Mouse (Mus musculus): ENCODE results near the gene Fv1. TPM values are rescaled to one million over a fixed set of nuclear protein-coding genes. Genes with fewer than 3 reads are reported as not detected.

Fv1 gene
- polyA plus RNA-seq, 1 experiment from 2014 or later = 10.4 TPM

DNA sequence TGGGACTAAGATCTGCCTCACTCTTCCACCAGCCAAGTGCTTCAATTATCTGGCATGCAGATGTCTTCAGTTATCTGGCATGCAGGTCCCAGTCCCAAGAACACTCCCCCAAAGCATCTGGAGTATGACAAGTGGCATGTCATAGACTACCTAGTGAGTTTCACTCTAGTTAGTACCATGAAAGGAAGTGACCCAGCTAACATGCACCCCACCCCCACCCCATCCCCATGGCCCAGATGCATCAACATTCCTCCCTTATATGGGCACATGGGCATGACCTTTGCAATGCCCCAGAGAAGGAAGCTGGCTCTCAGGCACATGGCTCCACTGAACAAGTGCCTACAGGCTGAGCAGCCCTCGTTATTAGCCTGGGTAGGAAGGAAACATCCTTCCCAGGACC is 27.6 kb downstream of the Fv1 start:
- Histone ChIP-seq H3K27me3 (ENCODE audit: control insufficient read depth, insufficient read depth, low read length) (no peaks in the 10 kb centered on the region), H3K36me3 (ENCODE audit: control insufficient read depth, insufficient read depth) (peaks cover 65% of the 10 kb centered on the region), H3K27ac (ENCODE audit: low read length) (peak overlapping the region; percentile 98), H3K4me2 (ENCODE audit: low read depth, low read length) (peak overlapping the region; percentile 6; the same call in 1 of the 2 replicates), H3K9ac (ENCODE audit: low read length) (peak overlapping the region; percentile 66), H3K9me3 (replicated peaks; ENCODE audit: control insufficient read depth, low read length) (no peaks in the 10 kb centered on the region), H3K4me1 (ENCODE audit: control insufficient read depth, insufficient read depth, low read length) (peaks cover 51% of the 10 kb centered on the region), H3K4me3 (ENCODE audit: low read length) (no peak overlapping the region)
- WGBS = 21% methylated on average over 1 of the region's 1 CpGs
- peak; percentile 67 for ATAC-seq (replicated peaks; ENCODE audit: extremely low read depth, insufficient read depth, low FRiP score)

DNA sequence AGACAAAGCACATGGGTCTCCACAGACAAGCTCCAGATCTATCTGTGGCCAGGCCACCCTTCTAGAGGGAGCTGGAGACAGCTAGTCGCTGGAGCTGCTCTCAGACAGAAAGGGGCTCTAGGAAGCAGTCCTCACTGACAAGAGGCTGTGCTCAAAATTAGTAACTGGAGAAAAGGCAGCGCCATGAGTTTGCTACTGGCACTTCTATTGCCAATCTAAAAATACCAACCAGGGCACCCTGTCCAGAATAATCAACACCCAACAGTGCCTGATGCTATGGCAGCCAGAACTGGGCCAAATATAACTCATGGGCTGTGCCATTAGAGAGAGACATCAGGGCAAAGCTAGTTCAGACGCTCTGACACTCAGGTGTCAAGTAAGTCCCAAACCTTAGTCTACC is 28.6 kb downstream of the Fv1 start:
- Histone ChIP-seq H3K4me2 (ENCODE audit: low read depth, low read length) (peak overlapping the region; percentile 36), H3K9ac (ENCODE audit: low read length) (peak overlapping the region; percentile 60), H3K9me3 (replicated peaks; ENCODE audit: control insufficient read depth, low read length) (no peaks in the 10 kb centered on the region), H3K4me3 (ENCODE audit: low read length) (no peak overlapping the region), H3K36me3 (ENCODE audit: control insufficient read depth, insufficient read depth) (peaks cover 61% of the 10 kb centered on the region), H3K4me1 (ENCODE audit: control insufficient read depth, insufficient read depth, low read length) (peaks cover 53% of the 10 kb centered on the region), H3K27ac (ENCODE audit: low read length) (peak overlapping the region; percentile 98), H3K27me3 (ENCODE audit: control insufficient read depth, insufficient read depth, low read length) (no peaks in the 10 kb centered on the region)
- ATAC-seq (replicated peaks; ENCODE audit: extremely low read depth, insufficient read depth, low FRiP score) = peak; percentile 81
- 43% methylated on average over 3 of the region's 3 CpGs for WGBS

DNA sequence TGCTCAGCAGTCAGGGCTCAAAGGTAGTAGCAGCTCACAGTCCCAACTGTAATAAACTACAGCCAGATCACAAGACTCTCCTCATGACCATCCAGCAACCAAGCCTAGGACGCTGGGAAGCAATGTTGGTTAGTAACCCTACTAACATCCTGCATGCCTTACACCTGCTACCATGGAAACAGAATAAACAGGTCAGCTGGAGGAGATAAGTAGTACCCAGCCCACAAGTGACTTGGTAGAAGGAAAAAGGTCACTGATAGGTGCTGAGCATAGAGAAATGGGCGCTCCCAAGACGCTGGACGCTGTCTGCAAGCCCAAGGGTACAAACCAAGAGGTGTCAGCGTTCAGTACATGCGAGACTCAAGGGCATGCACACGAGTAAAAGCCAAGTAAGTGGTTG is 31.7 kb downstream of the Fv1 start:
- peak overlapping the region; percentile 63; the same call in 1 of the 2 replicates for H3K9ac ChIP-seq (ENCODE audit: low read length)
- H3K27ac ChIP-seq (ENCODE audit: low read length) = peak overlapping the region; percentile 98
- no peak for ATAC-seq (replicated peaks; ENCODE audit: extremely low read depth, insufficient read depth, low FRiP score)
- no peaks in the 10 kb centered on the region for H3K9me3 ChIP-seq (replicated peaks; ENCODE audit: control insufficient read depth, low read length)
- H3K4me1 ChIP-seq (ENCODE audit: control insufficient read depth, insufficient read depth, low read length) = peaks cover 67% of the 10 kb centered on the region
- no peaks in the 10 kb centered on the region for H3K27me3 ChIP-seq (ENCODE audit: control insufficient read depth, insufficient read depth, low read length)
- H3K4me3 ChIP-seq (ENCODE audit: low read length) = no peak overlapping the region
- peak overlapping the region; percentile 45 for H3K4me2 ChIP-seq (ENCODE audit: low read depth, low read length)
- peaks cover 48% of the 10 kb centered on the region for H3K36me3 ChIP-seq (ENCODE audit: control insufficient read depth, insufficient read depth)
- WGBS = 51% methylated on average over 7 of the region's 7 CpGs

DNA sequence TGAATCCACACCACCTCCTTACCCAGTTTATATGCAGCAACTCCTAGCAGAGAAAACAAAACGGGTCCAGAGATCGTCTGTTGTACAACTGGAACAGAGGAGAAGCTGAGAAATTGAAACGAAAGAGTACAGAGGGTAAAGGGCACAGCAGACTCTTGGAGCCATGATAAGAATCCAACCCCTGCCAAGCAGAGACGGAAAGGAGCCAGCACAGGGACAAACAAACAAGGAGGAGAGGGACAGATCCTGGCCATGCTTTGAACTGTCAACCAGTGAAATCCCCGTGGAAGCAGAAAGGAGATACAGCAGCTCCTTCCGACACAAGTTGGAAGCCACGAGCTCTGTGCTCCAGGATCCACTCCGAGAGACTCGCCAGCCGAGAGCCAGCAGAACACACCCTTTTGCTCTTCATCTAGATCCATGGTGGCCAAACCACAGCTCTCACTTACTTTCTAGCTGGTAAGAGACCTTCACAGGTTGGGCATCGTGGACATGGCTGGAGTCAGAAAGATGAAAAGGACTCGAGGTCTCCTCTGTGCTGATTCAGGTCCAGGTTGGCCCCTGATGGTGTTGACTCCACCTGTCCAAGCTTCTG is 34.2 kb downstream of the Fv1 start:
- Histone ChIP-seq H3K4me2 (ENCODE audit: low read depth, low read length) (peak overlapping the region; percentile 67), H3K4me1 (ENCODE audit: control insufficient read depth, insufficient read depth, low read length) (peaks cover 48% of the 10 kb centered on the region), H3K4me3 (ENCODE audit: low read length) (peak overlapping the region; percentile 93; the same call in 1 of the 2 replicates), H3K27me3 (ENCODE audit: control insufficient read depth, insufficient read depth, low read length) (no peaks in the 10 kb centered on the region), H3K9me3 (replicated peaks; ENCODE audit: control insufficient read depth, low read length) (no peaks in the 10 kb centered on the region), H3K36me3 (ENCODE audit: control insufficient read depth, insufficient read depth) (peaks cover 32% of the 10 kb centered on the region), H3K27ac (ENCODE audit: low read length) (peak overlapping the region; percentile 40), H3K9ac (ENCODE audit: low read length) (peak overlapping the region; percentile 99; the same call in 1 of the 2 replicates)
- WGBS = 78% methylated on average over 12 of the region's 12 CpGs
- ATAC-seq (replicated peaks; ENCODE audit: extremely low read depth, insufficient read depth, low FRiP score) = no peak

DNA sequence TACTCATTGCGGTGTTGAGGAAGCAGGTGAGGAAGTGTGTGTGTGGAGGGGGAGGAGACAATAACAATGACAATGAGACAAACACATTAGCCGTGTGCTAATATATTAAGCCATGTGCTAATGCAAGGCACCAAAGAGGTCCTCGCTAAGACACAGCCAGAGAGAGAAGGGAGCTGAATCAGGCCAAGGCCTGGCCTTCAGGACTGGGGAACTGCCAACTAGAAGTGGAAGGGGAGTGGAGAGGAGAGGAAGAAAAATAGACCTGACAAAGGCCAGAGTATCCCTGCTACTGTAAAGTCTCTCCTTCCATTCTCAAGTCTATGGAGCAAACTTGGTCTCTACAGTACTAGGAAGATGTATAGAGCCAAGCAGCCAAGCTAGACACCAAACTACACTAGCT is 34.8 kb downstream of the Fv1 start:
- H3K9me3 ChIP-seq (replicated peaks; ENCODE audit: control insufficient read depth, low read length) = no peaks in the 10 kb centered on the region
- peaks cover 43% of the 10 kb centered on the region for H3K4me1 ChIP-seq (ENCODE audit: control insufficient read depth, insufficient read depth, low read length)
- 64% methylated on average over 3 of the region's 3 CpGs for WGBS
- H3K9ac ChIP-seq (ENCODE audit: low read length) = peak overlapping the region; percentile 99
- H3K4me3 ChIP-seq (ENCODE audit: low read length) = peak overlapping the region; percentile 93
- no peak for ATAC-seq (replicated peaks; ENCODE audit: extremely low read depth, insufficient read depth, low FRiP score)
- H3K27me3 ChIP-seq (ENCODE audit: control insufficient read depth, insufficient read depth, low read length) = no peaks in the 10 kb centered on the region
- peak overlapping the region; percentile 67 for H3K4me2 ChIP-seq (ENCODE audit: low read depth, low read length)
- peak overlapping the region; percentile 91 for H3K27ac ChIP-seq (ENCODE audit: low read length)
- H3K36me3 ChIP-seq (ENCODE audit: control insufficient read depth, insufficient read depth) = peaks cover 27% of the 10 kb centered on the region

DNA sequence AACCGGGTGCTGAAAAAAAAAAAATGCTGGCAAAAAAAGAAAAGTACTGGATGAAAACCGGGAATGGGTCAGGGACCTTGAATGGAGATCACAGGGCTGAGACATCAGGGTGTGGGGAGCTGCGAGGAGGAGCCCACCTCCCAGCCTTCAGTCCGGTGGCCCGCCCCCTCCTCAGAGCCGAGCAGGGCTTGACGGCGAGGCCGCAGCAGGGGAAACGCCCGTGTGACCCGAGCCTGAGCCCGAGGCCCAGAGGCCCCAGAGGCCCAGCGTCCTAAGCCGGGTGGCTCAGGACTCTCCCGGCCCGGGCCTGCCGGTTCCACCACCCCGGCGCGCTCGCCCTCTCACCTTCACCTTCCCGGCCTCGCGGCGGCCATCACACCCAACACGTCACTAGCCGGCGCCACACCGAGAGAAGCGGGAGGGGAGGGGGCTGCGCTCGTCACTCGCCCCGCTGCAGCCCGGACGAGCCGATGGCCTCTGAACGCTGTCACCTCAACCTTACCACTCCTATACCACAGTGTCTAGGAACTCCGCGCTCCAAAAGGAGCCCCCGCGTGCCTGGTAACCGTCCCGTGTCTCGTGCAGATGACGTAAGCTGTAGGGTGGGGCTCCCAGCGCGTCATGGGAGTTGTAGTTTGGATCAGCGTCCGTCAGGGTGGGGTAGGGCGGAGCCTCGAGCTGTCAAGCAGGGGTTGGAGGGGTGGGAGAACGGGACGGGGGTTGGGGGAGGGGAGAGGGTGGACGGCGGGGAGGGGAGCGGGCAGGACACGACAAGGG is 35.7 kb downstream of the Fv1 start, which contains the start of gene Mfn2:
Mfn2 (minus strand) TSS at position 392 of the 777 bp plus-strand sequence.
- Histone ChIP-seq H3K36me3 (ENCODE audit: control insufficient read depth, insufficient read depth) (peaks cover 20% of the 10 kb centered on the region), H3K27ac (ENCODE audit: low read length) (peak within 1 kb of the TSS; percentile 91), H3K9ac (ENCODE audit: low read length) (peak within 1 kb of the TSS; percentile 99), H3K9me3 (replicated peaks; ENCODE audit: control insufficient read depth, low read length) (no peaks in the 10 kb centered on the region), H3K4me3 (ENCODE audit: low read length) (peak within 1 kb of the TSS; percentile 93), H3K4me2 (ENCODE audit: low read depth, low read length) (peak within 1 kb of the TSS; percentile 70), H3K27me3 (ENCODE audit: control insufficient read depth, insufficient read depth, low read length) (no peaks in the 10 kb centered on the region), H3K4me1 (ENCODE audit: control insufficient read depth, insufficient read depth, low read length) (peaks cover 40% of the 10 kb centered on the region)
- ATAC-seq (replicated peaks; ENCODE audit: extremely low read depth, insufficient read depth, low FRiP score) = peak; percentile 95
- under 1% methylated on average over 59 of the region's 59 CpGs for WGBS

DNA sequence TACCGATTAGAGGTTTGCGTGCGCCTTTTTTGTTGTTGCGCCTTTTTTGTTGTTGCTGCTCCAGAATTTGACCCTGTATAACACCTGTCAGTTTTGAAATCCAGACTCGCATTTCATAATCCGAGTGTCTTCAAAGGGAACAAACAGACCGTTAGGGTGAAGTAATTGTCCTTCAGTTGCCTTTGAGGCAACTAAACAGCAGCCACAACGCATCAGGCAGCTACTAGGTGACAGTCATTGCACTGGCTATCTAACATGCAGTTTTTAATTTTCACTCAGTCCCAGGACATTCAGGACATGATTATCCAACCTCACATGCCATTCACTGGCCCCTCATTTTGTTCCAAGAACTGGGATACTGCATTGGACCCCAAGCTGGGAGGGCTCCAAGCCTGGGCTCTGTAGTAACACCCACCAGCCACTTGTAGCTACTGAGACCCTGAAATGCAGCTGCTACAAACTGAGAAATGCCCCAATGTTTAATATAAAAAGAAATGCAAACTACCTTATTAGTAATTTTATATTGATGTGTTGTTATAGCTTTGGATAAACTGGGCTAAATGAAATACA is 36.4 kb downstream of the Fv1 start:
- peak overlapping the region; percentile 91 for H3K27ac ChIP-seq (ENCODE audit: low read length)
- peaks cover 20% of the 10 kb centered on the region for H3K36me3 ChIP-seq (ENCODE audit: control insufficient read depth, insufficient read depth)
- WGBS = 1% methylated on average over 8 of the region's 8 CpGs

DNA sequence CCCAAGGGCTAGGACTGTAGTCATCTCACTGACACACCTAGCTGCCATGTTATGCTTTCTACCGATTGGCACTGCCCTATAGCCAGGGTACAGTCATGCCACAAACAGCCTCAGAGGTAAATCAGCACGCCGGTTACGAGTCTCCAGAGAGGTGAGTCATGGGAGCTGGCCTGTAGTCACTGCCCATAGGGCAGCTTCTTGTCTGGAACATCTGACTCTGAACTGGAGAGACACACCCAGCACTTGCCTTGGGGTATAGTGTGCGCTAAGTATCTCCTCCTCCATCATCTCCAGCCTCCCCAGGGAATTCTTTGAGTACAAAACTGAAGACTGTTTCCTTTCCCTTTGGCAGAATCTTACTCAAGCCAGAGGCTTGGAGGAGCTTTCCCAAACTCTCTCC is 37.5 kb downstream of the Fv1 start:
- peaks cover 22% of the 10 kb centered on the region; the same call in 1 of the 2 replicates for H3K36me3 ChIP-seq (ENCODE audit: control insufficient read depth, insufficient read depth)
- no peaks in the 10 kb centered on the region for H3K9me3 ChIP-seq (replicated peaks; ENCODE audit: control insufficient read depth, low read length)
- no peak overlapping the region for H3K27ac ChIP-seq (ENCODE audit: low read length)
- H3K4me2 ChIP-seq (ENCODE audit: low read depth, low read length) = no peak overlapping the region
- WGBS = 67% methylated on average over 5 of the region's 5 CpGs
- H3K4me3 ChIP-seq (ENCODE audit: low read length) = no peak overlapping the region
- H3K9ac ChIP-seq (ENCODE audit: low read length) = no peak overlapping the region
- no peaks in the 10 kb centered on the region for H3K27me3 ChIP-seq (ENCODE audit: control insufficient read depth, insufficient read depth, low read length)
- ATAC-seq (replicated peaks; ENCODE audit: extremely low read depth, insufficient read depth, low FRiP score) = no peak
- peaks cover 24% of the 10 kb centered on the region for H3K4me1 ChIP-seq (ENCODE audit: control insufficient read depth, insufficient read depth, low read length)

More for the DNA sequence above, 36.4 kb downstream of the Fv1 start:
- no peaks in the 10 kb centered on the region for H3K9me3 ChIP-seq (replicated peaks; ENCODE audit: control insufficient read depth, low read length)
- H3K4me3 ChIP-seq (ENCODE audit: low read length) = peak overlapping the region; percentile 93
- peak overlapping the region; percentile 70 for H3K4me2 ChIP-seq (ENCODE audit: low read depth, low read length)
- no peaks in the 10 kb centered on the region for H3K27me3 ChIP-seq (ENCODE audit: control insufficient read depth, insufficient read depth, low read length)
- peak; percentile 8 for ATAC-seq (replicated peaks; ENCODE audit: extremely low read depth, insufficient read depth, low FRiP score)
- peak overlapping the region; percentile 99 for H3K9ac ChIP-seq (ENCODE audit: low read length)
- peaks cover 34% of the 10 kb centered on the region for H3K4me1 ChIP-seq (ENCODE audit: control insufficient read depth, insufficient read depth, low read length)

DNA sequence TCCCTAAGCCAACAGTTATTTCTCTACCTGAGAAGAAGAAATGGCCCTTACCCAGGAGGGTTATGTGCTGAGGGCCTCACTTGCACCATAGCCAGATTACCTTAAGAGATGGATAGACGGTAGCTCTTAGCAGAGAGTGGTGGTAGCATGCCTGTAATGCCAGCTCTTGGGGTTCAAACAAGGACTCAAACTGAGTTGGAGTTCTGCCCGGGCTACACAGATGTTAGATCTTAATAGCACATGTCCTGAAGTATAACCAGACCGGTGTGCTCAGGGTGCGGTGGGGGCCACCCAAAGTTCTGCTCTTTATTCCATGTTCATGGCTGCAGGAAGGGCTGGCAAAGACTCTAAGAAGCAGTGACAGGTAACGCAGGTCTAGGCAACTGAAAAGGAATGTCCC is 40.7 kb downstream of the Fv1 start:
- no peak for ATAC-seq (replicated peaks; ENCODE audit: extremely low read depth, insufficient read depth, low FRiP score)
- Histone ChIP-seq H3K27me3 (ENCODE audit: control insufficient read depth, insufficient read depth, low read length) (no peaks in the 10 kb centered on the region), H3K27ac (ENCODE audit: low read length) (no peak overlapping the region), H3K4me1 (ENCODE audit: control insufficient read depth, insufficient read depth, low read length) (peaks cover 7% of the 10 kb centered on the region; the same call in 1 of the 2 replicates), H3K9ac (ENCODE audit: low read length) (no peak overlapping the region), H3K9me3 (replicated peaks; ENCODE audit: control insufficient read depth, low read length) (no peaks in the 10 kb centered on the region), H3K4me2 (ENCODE audit: low read depth, low read length) (no peak overlapping the region), H3K36me3 (ENCODE audit: control insufficient read depth, insufficient read depth) (peaks cover 26% of the 10 kb centered on the region), H3K4me3 (ENCODE audit: low read length) (no peak overlapping the region)
- WGBS = 77% methylated on average over 5 of the region's 5 CpGs
